Mouse (Mus musculus) adrenal gland, postnatal 4 days (tissue): ENCODE results near the gene Hbb-y. TPM values are rescaled to one million over a fixed set of nuclear protein-coding genes. Genes with fewer than 3 reads are reported as not detected.
"Not testable (repeated sequence)": the region's sequence is repeated elsewhere in the genome, so short reads cannot be mapped to it uniquely, and the experiment has no call there.

ENCODE experiments used
- DNase-seq, 2 experiments: peaks; one replicate each; pipeline ENCODE4 v3.0.0; 2021 to 2022; ENCODE audit warnings: low spot score in 2 of 2, mixed read lengths in 2 of 2
- long read RNA-seq, 2 experiments: library from polyadenylated mRNA; stranded (forward); transcript quantifications; one replicate each; pipeline ENCODE4 v2.0.0; 2021
- total RNA-seq, 2 experiments: library from RNA; stranded (reverse); gene quantifications; 2 replicates each; pipeline ENCODE4 v1.2.3; 2021

Hbb-y gene
- not detected for total RNA-seq
- long read RNA-seq, experiment 1 = 0 reads
- long read RNA-seq, experiment 2 = 0 reads

- DNase-seq = no peak
Measured at GRCm38 (mm10) chr7:103853090-103853489, at the start of gene Hbb-y. Gene Hbb-y, minus strand, starts transcription at chr7:103853216.

- DNase-seq = no peak
Measured at GRCm38 (mm10) chr7:103894385-103894784, 41.4 kb upstream of the Hbb-y start, which contains the start of gene Olfr64. Gene Olfr64, minus strand, starts transcription at chr7:103894485.

- DNase-seq = no peak
Measured at GRCm38 (mm10) chr7:103886152-103886551, 33.1 kb upstream of the Hbb-y start, which contains the start of gene Olfr66. Gene Olfr66, minus strand, starts transcription at chr7:103886252.

DNA sequence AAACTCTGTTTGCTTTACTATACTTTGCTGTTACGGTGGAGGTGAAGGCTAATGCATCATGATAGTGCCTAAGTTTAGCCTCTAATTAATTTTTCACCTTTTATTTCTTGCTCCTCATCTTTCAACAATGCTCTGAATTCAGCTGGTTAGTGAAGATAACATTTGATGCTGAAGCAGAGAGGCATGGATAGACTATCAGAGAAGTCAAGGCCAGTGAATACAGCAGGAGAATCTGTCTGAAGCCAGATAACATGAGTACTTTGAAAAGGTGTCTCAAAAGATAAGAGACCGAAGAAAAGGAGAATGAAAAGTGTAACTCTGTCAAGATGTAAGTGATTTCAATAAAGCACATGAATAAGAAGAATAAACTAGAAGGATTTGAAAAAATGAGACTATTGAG, 24.1 kb upstream of the Hbb-y start:
- no peak for DNase-seq

GRCm38 (mm10) chr7:103874451-103874850, 21.4 kb upstream of the Hbb-y start:
- no peak for DNase-seq

- DNase-seq = no peak
Measured at GRCm38 (mm10) chr7:103873064-103873463, 20.0 kb upstream of the Hbb-y start.

GRCm38 (mm10) chr7:103870667-103871066, 17.7 kb upstream of the Hbb-y start:
- DNase-seq = no peak

DNA sequence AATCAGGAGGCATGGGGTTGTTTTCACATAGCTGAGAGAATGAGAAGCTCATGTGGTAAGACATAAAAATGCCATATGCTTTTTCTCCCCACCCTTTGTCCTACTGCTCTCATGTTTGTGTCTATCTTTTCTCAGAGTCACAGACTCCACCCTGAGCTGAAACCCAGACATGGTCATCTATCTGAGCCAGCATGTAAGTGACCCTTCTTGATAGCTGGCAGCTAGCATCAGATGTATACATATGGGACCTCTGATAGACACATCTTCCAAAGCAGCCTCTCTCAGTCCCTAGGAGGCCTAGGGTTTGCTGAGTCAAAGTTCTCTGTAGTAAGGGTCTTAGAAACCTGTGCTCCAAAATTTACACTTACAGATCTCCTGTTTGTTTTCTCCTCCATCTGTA, 12.7 kb upstream of the Hbb-y start:
- no peak for DNase-seq

DNA sequence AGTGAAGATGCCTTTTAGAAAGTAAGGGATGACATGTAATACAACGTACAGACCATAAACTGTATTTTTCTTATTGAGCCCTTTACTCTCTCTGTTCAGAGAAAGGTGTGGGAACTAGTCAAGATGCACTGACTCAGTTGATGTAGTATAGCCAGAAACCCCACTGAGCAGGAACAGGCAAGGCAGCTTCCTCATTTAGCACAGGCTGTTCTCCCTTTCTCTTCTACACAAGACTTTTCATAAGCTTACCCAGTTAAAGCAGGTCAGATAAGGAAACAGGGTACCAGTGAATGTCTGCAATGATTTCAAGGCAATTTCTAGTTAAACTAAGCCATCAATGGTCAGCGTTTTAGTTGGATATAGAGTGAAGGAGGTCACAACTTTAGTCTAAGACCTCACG, 8.5 kb upstream of the Hbb-y start:
- no peak for DNase-seq

- peak in 1 of 2 experiments; percentile 16 for DNase-seq
Measured at GRCm38 (mm10) chr7:103860855-103861254, 7.8 kb upstream of the Hbb-y start.

- DNase-seq = no peak
Measured at GRCm38 (mm10) chr7:103859076-103859475, 6.1 kb upstream of the Hbb-y start.

GRCm38 (mm10) chr7:103854669-103855068, 1.7 kb upstream of the Hbb-y start:
- DNase-seq = no peak

- DNase-seq = no peak
Measured at GRCm38 (mm10) chr7:103844525-103845325, 8.3 kb downstream of the Hbb-y start.

DNA sequence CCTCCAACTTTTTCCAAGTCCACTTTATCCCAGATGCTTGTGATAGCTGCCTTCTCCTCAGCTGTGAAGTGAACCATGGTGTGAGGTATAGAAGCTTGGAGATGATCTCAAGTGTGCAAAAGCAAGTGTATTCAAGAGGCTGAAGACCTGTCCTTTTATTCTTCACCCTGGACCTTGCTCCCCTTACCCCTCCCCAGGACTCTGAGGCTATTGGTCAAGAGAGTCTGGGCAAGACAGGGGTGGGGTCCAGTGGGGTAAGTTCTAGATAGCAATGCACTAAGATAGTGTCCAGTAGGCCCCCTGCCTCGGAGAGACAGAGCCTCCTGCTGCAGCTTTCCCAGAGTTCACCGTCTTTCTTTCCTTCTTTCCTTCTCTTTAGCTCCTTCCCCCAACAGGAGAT, 10.0 kb downstream of the Hbb-y start, which contains the start of gene Hbb-bh1:
TSS of gene Hbb-bh1 (minus strand) at position 131 of the 400 bp plus-strand sequence.
- no peak for DNase-seq

GRCm38 (mm10) chr7:103840268-103840667, 12.7 kb downstream of the Hbb-y start, which contains the start of gene Hbb-bh2:
Gene Hbb-bh2, minus strand, starts transcription at chr7:103840520.
- DNase-seq = no peak

DNA sequence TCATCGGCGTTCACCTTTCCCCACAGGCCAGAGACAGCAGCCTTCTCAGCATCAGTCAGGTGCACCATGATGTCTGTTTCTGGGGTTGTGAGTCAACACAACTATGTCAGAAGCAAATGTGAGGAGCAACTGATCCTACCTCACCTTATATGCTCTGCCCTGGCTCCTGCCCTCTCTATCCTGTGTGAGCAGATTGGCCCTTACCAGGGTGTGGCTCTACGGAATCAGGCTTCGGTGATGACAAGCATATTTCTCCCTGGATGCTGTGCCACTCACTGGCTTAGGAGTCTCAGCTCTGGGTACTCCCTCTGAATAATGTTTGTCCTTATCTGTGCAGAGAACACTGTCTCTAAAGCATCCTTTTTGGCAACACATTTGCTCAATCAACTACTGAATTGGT, 25.2 kb downstream of the Hbb-y start, which contains the start of gene Hbb-bs:
TSS of gene Hbb-bs (minus strand) at position 289 of the 400 bp plus-strand sequence.
- no peak for DNase-seq

- not testable (repeated sequence) for DNase-seq
Measured at GRCm38 (mm10) chr7:103827139-103827538, 25.9 kb downstream of the Hbb-y start.

- DNase-seq = no peak
Measured at GRCm38 (mm10) chr7:103826255-103826887, 26.6 kb downstream of the Hbb-y start.

DNA sequence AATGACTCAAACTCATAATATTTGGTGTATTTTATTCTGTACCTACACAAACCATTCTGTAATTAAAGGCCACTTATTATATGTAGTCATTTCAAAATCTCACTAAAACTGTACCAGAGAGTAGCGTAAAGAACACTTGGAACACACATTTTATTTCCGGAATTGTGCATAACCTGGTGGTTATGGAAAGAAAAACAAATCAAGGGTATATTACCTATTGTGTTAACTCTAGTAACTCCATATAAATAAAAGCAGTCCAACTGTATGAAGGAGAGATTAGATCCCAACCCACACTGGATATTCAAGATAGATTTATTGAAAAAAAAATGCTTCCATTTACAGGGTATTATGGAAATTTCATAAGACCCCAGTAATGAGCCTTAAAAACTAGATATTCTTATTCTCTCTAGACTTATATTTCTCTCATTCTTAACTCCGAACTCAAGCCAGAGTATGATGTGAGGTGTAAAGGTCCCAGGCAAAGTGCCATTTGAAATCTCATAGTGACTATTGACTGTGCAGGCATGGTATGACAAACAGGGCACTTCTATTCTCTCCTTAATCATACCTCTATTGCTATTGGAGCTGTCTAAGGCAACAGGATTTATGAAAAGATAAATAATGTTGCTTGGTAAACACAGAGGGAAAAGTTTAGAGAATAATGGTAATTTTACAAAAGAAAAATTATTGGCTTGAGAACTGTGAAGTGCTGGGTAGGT, 27.3 kb downstream of the Hbb-y start:
- DNase-seq = no peak

DNA sequence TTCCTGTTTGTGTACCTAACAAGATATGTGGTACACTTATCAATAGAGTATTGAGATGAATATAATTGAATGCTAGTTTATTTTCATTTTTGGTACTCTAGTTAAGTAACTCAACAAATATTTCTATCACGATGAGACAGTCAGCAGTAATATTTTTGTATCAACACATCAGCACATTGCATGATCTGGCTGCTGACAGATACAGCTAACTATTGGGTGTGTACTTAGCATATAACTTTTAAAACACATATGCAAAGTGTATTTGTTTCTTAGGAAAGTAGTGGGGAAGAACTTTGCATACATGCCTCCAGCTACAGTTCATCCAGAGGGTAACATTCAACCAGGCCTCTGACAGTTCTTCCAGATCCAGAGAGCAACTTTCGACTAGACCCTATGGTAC, 28.4 kb downstream of the Hbb-y start:
- DNase-seq = no peak

DNA sequence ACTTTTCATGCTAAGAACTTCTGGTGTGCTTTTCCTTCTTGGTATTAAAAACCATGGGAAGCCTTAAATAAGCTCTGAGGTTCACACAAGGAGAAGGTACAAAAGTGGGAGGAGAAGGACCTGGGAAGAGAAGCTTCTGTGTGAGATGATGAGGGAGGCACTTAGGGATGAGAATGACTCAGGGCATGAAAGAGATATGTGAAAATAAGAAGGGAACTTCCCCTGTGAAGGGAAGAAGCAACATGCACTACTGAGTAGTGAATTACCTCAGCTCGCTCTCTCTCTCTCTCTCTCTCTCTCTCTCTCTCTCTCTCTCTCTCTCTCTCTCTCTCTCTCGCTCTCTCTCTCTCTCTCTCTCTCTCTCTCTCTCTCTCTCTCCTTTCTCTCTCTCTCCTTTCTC, 37.9 kb downstream of the Hbb-y start:
- DNase-seq = not testable (repeated sequence)
